18 mouse cellular contexts compared by ENCODE assay signal in genomic region chr1:143938569-143938968, GRCm38 (mm10).
DNase-seq lines count a peak whose midpoint lies in the region; ATAC-seq lines count a peak whose summit lies in the region.
"Had no signal": no experiment of that assay in that cellular context is flagged by ENCODE, and none has a peak within 500 bp of the region (broad histone marks: within the 10 kb centered on the region; RNA-seq: fewer than 3 reads in every experiment).

No protein-coding gene starts in this region.

- H3K4me3 ChIP-seq in hindbrain, embryonic 16.5 days (ENCODE audit: low read length): no peak overlapping the region
- H3K4me3 ChIP-seq: embryonic facial prominence, embryonic 15.5 days; limb, embryonic 13.5 days had no signal

- 54% methylated on average over 3 of the region's 3 CpGs for WGBS in hindbrain, embryonic 16.5 days

- H3K27me3 ChIP-seq in hindbrain, embryonic 16.5 days (replicated peaks; ENCODE audit: control insufficient read depth, insufficient read depth, low read length): no peaks in the 10 kb centered on the region
- H3K27me3 ChIP-seq: embryonic facial prominence, embryonic 15.5 days; limb, embryonic 13.5 days had no signal

- H3K36me3 ChIP-seq in hindbrain, embryonic 16.5 days (ENCODE audit: control insufficient read depth, insufficient read depth, low read length): no peaks in the 10 kb centered on the region
- H3K36me3 ChIP-seq: embryonic facial prominence, embryonic 15.5 days; limb, embryonic 13.5 days had no signal

- H3K9ac ChIP-seq in hindbrain, embryonic 16.5 days (ENCODE audit: low read depth, low read length): no peak overlapping the region
- H3K9ac ChIP-seq: embryonic facial prominence, embryonic 15.5 days; limb, embryonic 13.5 days; liver, embryonic 14.5 days had no signal

- H3K9me3 ChIP-seq in hindbrain, embryonic 16.5 days (ENCODE audit: control insufficient read depth, low read length): no peaks in the 10 kb centered on the region
- H3K9me3 ChIP-seq: embryonic facial prominence, embryonic 15.5 days; limb, embryonic 13.5 days had no signal

- H3K4me1 ChIP-seq in hindbrain, embryonic 16.5 days (ENCODE audit: control insufficient read depth, insufficient read depth, low read depth, low read length): no peaks in the 10 kb centered on the region
- H3K4me1 ChIP-seq: limb, embryonic 13.5 days had no signal

- no peak overlapping the region for H3K4me2 ChIP-seq in hindbrain, embryonic 16.5 days (ENCODE audit: low read length)
- H3K4me2 ChIP-seq: embryonic facial prominence, embryonic 15.5 days; limb, embryonic 13.5 days had no signal

- ATAC-seq in hindbrain, embryonic 16.5 days: peak; percentile 60

- H3K27ac ChIP-seq in hindbrain, embryonic 16.5 days (ENCODE audit: low read depth, low read length): no peak overlapping the region
- H3K27ac ChIP-seq: embryonic facial prominence, embryonic 15.5 days; limb, embryonic 13.5 days; liver, embryonic 14.5 days; stomach, postnatal 0 days had no signal

- DNase-seq in layer of hippocampus, adult 18-20 months (ENCODE audit: low spot score in 2 of 2): peak; percentile 24 to 62
- DNase-seq in layer of hippocampus, postnatal 25 days (ENCODE audit: extremely low spot score in 1 of 2, low spot score in 1 of 2): no peak
- peak; percentile 22 to 37 for DNase-seq in right cerebral cortex, postnatal 10 days (ENCODE audit: low spot score in 2 of 2)
- DNase-seq in right cerebral cortex, postnatal 14 days: no peak
- DNase-seq in telencephalon, adult 2 months (ENCODE audit: low read depth, low spot score): peak; percentile 76
- DNase-seq in kidney, adult 9 months: no peak
- DNase-seq in ovary, postnatal 14 days (ENCODE audit: low spot score): no peak
- DNase-seq: adrenal gland, postnatal 10 days; embryo, embryonic 11 days; gastrocnemius, postnatal 14 days; heart, postnatal 14 days; right cerebral cortex, postnatal 25 days; thymus, postnatal 25 days had no signal

Comparison
In these comparisons a context has a peak if more than half of its experiments do, and no peak if none do; other contexts are left out.
1. DNase-seq: peak in layer of hippocampus, adult 18-20 months (2 of 2), right cerebral cortex, postnatal 10 days (2 of 2) and telencephalon, adult 2 months (single experiment); none in layer of hippocampus, postnatal 25 days (0 of 2), right cerebral cortex, postnatal 14 days (single experiment), kidney, adult 9 months (single experiment) and ovary, postnatal 14 days (single experiment).